Comparison of ENCODE assay signal across 18 mouse cellular contexts in genomic region chr4:152406531-152406930, GRCm38 (mm10).
DNase-seq lines count a peak whose midpoint lies in the region; ATAC-seq and TF ChIP-seq lines count a peak whose summit lies in the region.
"Had no signal": no experiment of that assay in that cellular context is flagged by ENCODE, and none has a peak within 500 bp of the region (broad histone marks: within the 10 kb centered on the region; RNA-seq: fewer than 3 reads in every experiment).

No protein-coding gene starts in this region.

- H3K4me3 ChIP-seq in intestine, embryonic 16.5 days (ENCODE audit: low read length) = no peak overlapping the region
- no peak overlapping the region for H3K4me3 ChIP-seq in intestine, embryonic 15.5 days (replicated peaks)
- no peak overlapping the region for H3K4me3 ChIP-seq in forebrain, postnatal 0 days (ENCODE audit: low read depth, low read length)
- H3K4me3 ChIP-seq: limb, embryonic 15.5 days; megakaryocyte, embryonic 14.5 days had no signal

- H3K9me3 ChIP-seq in intestine, embryonic 16.5 days (ENCODE audit: control insufficient read depth, low read length) = no peaks in the 10 kb centered on the region
- no peaks in the 10 kb centered on the region for H3K9me3 ChIP-seq in intestine, embryonic 15.5 days
- no peaks in the 10 kb centered on the region for H3K9me3 ChIP-seq in forebrain, postnatal 0 days (ENCODE audit: low read length)
- H3K9me3 ChIP-seq: limb, embryonic 15.5 days; megakaryocyte, embryonic 14.5 days had no signal

- H3K36me3 ChIP-seq in intestine, embryonic 16.5 days (ENCODE audit: control insufficient read depth, insufficient read depth, low read length) = no peaks in the 10 kb centered on the region
- H3K36me3 ChIP-seq in intestine, embryonic 15.5 days = no peaks in the 10 kb centered on the region
- no peaks in the 10 kb centered on the region for H3K36me3 ChIP-seq in forebrain, postnatal 0 days (ENCODE audit: insufficient read depth)
- H3K36me3 ChIP-seq: limb, embryonic 15.5 days had no signal

- H3K27ac ChIP-seq in intestine, embryonic 16.5 days (ENCODE audit: low read length) = 0 out of 2 replicates have a peak overlapping the region, but pooled peaks have one; percentile 14
- H3K27ac ChIP-seq in intestine, embryonic 15.5 days = no peak overlapping the region
- peak overlapping the region; percentile 62; the same call in 1 of the 2 replicates for H3K27ac ChIP-seq in forebrain, postnatal 0 days (ENCODE audit: low read depth, low read length)
- H3K27ac ChIP-seq: limb, embryonic 15.5 days had no signal

- H3K4me2 ChIP-seq in intestine, embryonic 16.5 days (ENCODE audit: low read depth, low read length) = no peak overlapping the region
- H3K4me2 ChIP-seq in intestine, embryonic 15.5 days (replicated peaks) = no peak overlapping the region
- no peak overlapping the region for H3K4me2 ChIP-seq in forebrain, postnatal 0 days (ENCODE audit: low read depth)
- H3K4me2 ChIP-seq: heart, embryonic 11.5 days; limb, embryonic 15.5 days had no signal

- WGBS in intestine, embryonic 16.5 days = 71% methylated on average over 8 of the region's 8 CpGs
- WGBS in intestine, embryonic 15.5 days = 75% methylated on average over 8 of the region's 8 CpGs
- WGBS in forebrain, postnatal 0 days = 45% methylated on average over 8 of the region's 8 CpGs

- no peak for TF ChIP-seq CTCF in forebrain, postnatal 0 days (IDR thresholded peaks at IDR 0.05; ENCODE audit: low read depth)

- H3K9ac ChIP-seq in intestine, embryonic 16.5 days (ENCODE audit: low read depth, low read length) = no peak overlapping the region
- H3K9ac ChIP-seq in intestine, embryonic 15.5 days = no peak overlapping the region
- peak overlapping the region; percentile 26; the same call in 1 of the 2 replicates for H3K9ac ChIP-seq in forebrain, postnatal 0 days
- H3K9ac ChIP-seq: limb, embryonic 15.5 days had no signal

- no peaks in the 10 kb centered on the region for H3K27me3 ChIP-seq in intestine, embryonic 16.5 days (replicated peaks; ENCODE audit: control insufficient read depth, insufficient read depth, low read length)
- H3K27me3 ChIP-seq in intestine, embryonic 15.5 days (replicated peaks) = no peaks in the 10 kb centered on the region
- no peaks in the 10 kb centered on the region for H3K27me3 ChIP-seq in forebrain, postnatal 0 days (ENCODE audit: insufficient read depth, low read length)
- H3K27me3 ChIP-seq: CH12.LX; limb, embryonic 15.5 days; megakaryocyte, embryonic 14.5 days had no signal

- H3K4me1 ChIP-seq in intestine, embryonic 16.5 days (ENCODE audit: control insufficient read depth, insufficient read depth, low read length) = no peaks in the 10 kb centered on the region
- H3K4me1 ChIP-seq in intestine, embryonic 15.5 days (replicated peaks) = no peaks in the 10 kb centered on the region
- peaks cover 17% of the 10 kb centered on the region for H3K4me1 ChIP-seq in forebrain, postnatal 0 days (ENCODE audit: insufficient read depth)
- H3K4me1 ChIP-seq: limb, embryonic 15.5 days; megakaryocyte, embryonic 14.5 days had no signal

- DNase-seq in cerebellum, postnatal 14 days = peak; percentile 60 to 63
- DNase-seq in cerebellum, postnatal 4 days (ENCODE audit: low spot score in 2 of 2) = no peak
- peak; percentile 83 for DNase-seq in Muller cell, postnatal 12 days (ENCODE audit: inconsistent ontology term)
- peak; percentile 23 for DNase-seq in forebrain, postnatal 0 days
- DNase-seq in frontal cortex, postnatal 14 days (ENCODE audit: low spot score in 2 of 2) = no peak
- DNase-seq: adrenal gland, postnatal 36 days; cerebellum, adult 9-11 months; heart, postnatal 14 days; lung, postnatal 10 days; right cerebral cortex, postnatal 4 days; thymus, postnatal 14 days had no signal

- ATAC-seq in intestine, embryonic 16.5 days = no peak
- no peak for ATAC-seq in intestine, embryonic 15.5 days
- ATAC-seq in forebrain, postnatal 0 days = no peak
- ATAC-seq: midbrain, embryonic 16.5 days had no signal

Comparison
In these comparisons a context has a peak if more than half of its experiments do, and no peak if none do; other contexts are left out.
1. DNase-seq: peak in cerebellum, postnatal 14 days (2 of 2), Muller cell, postnatal 12 days (single experiment) and forebrain, postnatal 0 days (single experiment); none in cerebellum, postnatal 4 days (0 of 2) and frontal cortex, postnatal 14 days (0 of 2).